Mouse (Mus musculus) testis, adult 2 months (tissue): ENCODE measurements at regions not wholly inside any gene's neighbourhood (a gene's known extent, or its start where the extent isn't known, plus 50 kb on each side); places are given as distances from the start of the nearest gene placed in this dataset.

Source experiments
- CTCF ChIP-seq: fragments of 200-500 bp; IDR thresholded peaks from 2 replicates; pipeline ENCODE4 v1.5.1; 2012; ENCODE audit warnings: low read depth, mild to moderate bottlenecking, inconsistent platforms, low read length, moderate library complexity; ENCODE audit not compliant: control insufficient read depth, insufficient read depth, insufficient replicate concordance
- POLR2A ChIP-seq: fragments of 200-500 bp; IDR thresholded peaks from 2 replicates; pipeline ENCODE4 v1.6.1; 2012; ENCODE audit warnings: low read depth, mild to moderate bottlenecking, inconsistent platforms, low read length, moderate library complexity; ENCODE audit not compliant: control insufficient read depth

GRCm38 (mm10) chr12:15459429-15459828, 357.3 kb downstream of the Trib2 start:
- TF ChIP-seq CTCF = no peak
- TF ChIP-seq POLR2A = no peak
